Mouse (Mus musculus) B cell, adult 62 days (primary cell): ENCODE measurements around the gene Cnbd2. TPM values are rescaled to one million over a fixed set of nuclear protein-coding genes. Genes with fewer than 3 reads are reported as not detected.

Experiments used
- total RNA-seq: library from RNA; stranded (reverse); gene quantifications from 4 replicates; pipeline ENCODE4 v1.2.4, GENCODE M21; 2023

The Cnbd2 gene
- total RNA-seq, result 8.7 to 10.7 TPM (median 9.9 TPM) in 4 replicates

GRCm38 (mm10) chr2:156312297-156312897 is at the start of gene Cnbd2, which contains the start of gene Scand1:
TSS of gene Cnbd2 (plus strand) at chr2:156312299.
TSS of gene Scand1 (minus strand) at chr2:156312704.

GRCm38 (mm10) chr2:156420694-156421380 is 108.7 kb downstream of the Cnbd2 start, which contains the start of gene Epb41l1:
TSS of gene Epb41l1 (plus strand) at chr2:156420909.

Other genes with a start within 250 kb of the Cnbd2 start
- gene Spag4, start 247.1 kb upstream of the Cnbd2 start, total RNA-seq, result 5.0 to 7.5 TPM (median 6.1 TPM) in 4 replicates
- 79.5 to 86.0 TPM (median 84.3 TPM) in 4 replicates for gene Cpne1, start 200.3 kb upstream of the Cnbd2 start, total RNA-seq
- 33.1 to 45.0 TPM (median 37.1 TPM) in 4 replicates for gene Rbm12, start 200.3 kb upstream of the Cnbd2 start, total RNA-seq
- gene Gm28036, start 185.2 kb upstream of the Cnbd2 start, total RNA-seq, result 19.5 to 34.3 TPM (median 24.2 TPM) in 4 replicates
- gene Romo1, start 168.3 kb upstream of the Cnbd2 start, total RNA-seq, result 64.3 to 96.4 TPM (median 77.6 TPM) in 4 replicates
- 33.0 to 35.9 TPM (median 34.0 TPM) in 4 replicates for gene Nfs1, start 168.1 kb upstream of the Cnbd2 start, total RNA-seq
- 2,113 to 2,186 TPM (median 2,159 TPM) in 4 replicates for gene Rbm39, start 132.1 kb upstream of the Cnbd2 start, total RNA-seq
- 87.3 to 94.5 TPM (median 92.0 TPM) in 4 replicates for gene Phf20, start 115.8 kb upstream of the Cnbd2 start, total RNA-seq
- 136 to 156 TPM (median 147 TPM) in 4 replicates for gene Scand1, start 405 bp downstream of the Cnbd2 start, total RNA-seq
- gene Epb41l1, start 108.6 kb downstream of the Cnbd2 start, total RNA-seq, result not detected in 4 replicates
- 29.2 to 39.8 TPM (median 32.3 TPM) in 4 replicates for gene Aar2, start 235.3 kb downstream of the Cnbd2 start, total RNA-seq